Mouse (Mus musculus): ENCODE data around the gene Frem3. TPM values are rescaled to one million over a fixed set of nuclear protein-coding genes. Genes with fewer than 3 reads are reported as not detected.
A peak's percentile ranks its signal among the peaks of the same experiment; 100 is the strongest.

The Frem3 gene
- polyA plus RNA-seq, 1 experiment = not detected

- Histone ChIP-seq H3K4me3 (ENCODE audit: low read depth, low read length) (no peak overlapping the region), H3K27ac (ENCODE audit: insufficient read depth, low read length) (no peak overlapping the region), H3K36me3 (ENCODE audit: control insufficient read depth, insufficient read depth, low read length, poor library complexity, severe bottlenecking) (no peaks in the 10 kb centered on the region), H3K9ac (ENCODE audit: low read depth, poor library complexity, severe bottlenecking) (no peak overlapping the region), H3K4me1 (ENCODE audit: control insufficient read depth, insufficient read depth, low read length) (no peaks in the 10 kb centered on the region), H3K9me3 (replicated peaks; ENCODE audit: control insufficient read depth, insufficient read depth, low read length, poor library complexity, severe bottlenecking) (no peaks in the 10 kb centered on the region), H3K27me3 (ENCODE audit: control insufficient read depth, insufficient read depth, low read length, poor library complexity, severe bottlenecking) (no peaks in the 10 kb centered on the region)
- TF ChIP-seq POLR2A (IDR thresholded peaks at IDR 0.05; ENCODE audit: insufficient read depth, low read length) (no peak), CTCF (IDR thresholded peaks at IDR 0.05; ENCODE audit: low read depth, low read length) (no peak), EP300 (IDR thresholded peaks at IDR 0.05; ENCODE audit: insufficient read depth, low read depth, low read length) (no peak)
Observed at GRCm38 (mm10) chr8:80669277-80669901, 58.5 kb downstream of the Frem3 start.

- no peaks in the 10 kb centered on the region for H3K27me3 ChIP-seq (ENCODE audit: control insufficient read depth, insufficient read depth, low read length, poor library complexity, severe bottlenecking)
- H3K9me3 ChIP-seq (replicated peaks; ENCODE audit: control insufficient read depth, insufficient read depth, low read length, poor library complexity, severe bottlenecking) = peaks cover 3% of the 10 kb centered on the region; the same call in 1 of the 2 replicates
- no peak for TF ChIP-seq EP300 (IDR thresholded peaks at IDR 0.05; ENCODE audit: insufficient read depth, low read depth, low read length)
- no peak for TF ChIP-seq POLR2A (IDR thresholded peaks at IDR 0.05; ENCODE audit: insufficient read depth, low read length)
- no peak for TF ChIP-seq CTCF (IDR thresholded peaks at IDR 0.05; ENCODE audit: low read depth, low read length)
- H3K4me3 ChIP-seq (ENCODE audit: low read depth, low read length) = no peak overlapping the region
- no peaks in the 10 kb centered on the region for H3K4me1 ChIP-seq (ENCODE audit: control insufficient read depth, insufficient read depth, low read length)
- H3K9ac ChIP-seq (ENCODE audit: low read depth, poor library complexity, severe bottlenecking) = no peak overlapping the region
- H3K36me3 ChIP-seq (ENCODE audit: control insufficient read depth, insufficient read depth, low read length, poor library complexity, severe bottlenecking) = no peaks in the 10 kb centered on the region; the same call in 1 of the 2 replicates
- H3K27ac ChIP-seq (ENCODE audit: insufficient read depth, low read length) = no peak overlapping the region
Observed at GRCm38 (mm10) chr8:80682594-80682993, 71.7 kb downstream of the Frem3 start.

- H3K27me3 ChIP-seq (ENCODE audit: control insufficient read depth, insufficient read depth, low read length, poor library complexity, severe bottlenecking) = no peaks in the 10 kb centered on the region
- no peak for TF ChIP-seq POLR2A (IDR thresholded peaks at IDR 0.05; ENCODE audit: insufficient read depth, low read length)
- no peak for TF ChIP-seq CTCF (IDR thresholded peaks at IDR 0.05; ENCODE audit: low read depth, low read length)
- no peak for TF ChIP-seq EP300 (IDR thresholded peaks at IDR 0.05; ENCODE audit: insufficient read depth, low read depth, low read length)
- H3K36me3 ChIP-seq (ENCODE audit: control insufficient read depth, insufficient read depth, low read length, poor library complexity, severe bottlenecking) = no peaks in the 10 kb centered on the region
- H3K4me3 ChIP-seq (ENCODE audit: low read depth, low read length) = no peak overlapping the region
- H3K4me1 ChIP-seq (ENCODE audit: control insufficient read depth, insufficient read depth, low read length) = no peaks in the 10 kb centered on the region
- 0 out of 2 replicates have a peak, but pooled peaks cover 3% of the 10 kb centered on the region for H3K9me3 ChIP-seq (replicated peaks; ENCODE audit: control insufficient read depth, insufficient read depth, low read length, poor library complexity, severe bottlenecking)
- H3K9ac ChIP-seq (ENCODE audit: low read depth, poor library complexity, severe bottlenecking) = no peak overlapping the region
- H3K27ac ChIP-seq (ENCODE audit: insufficient read depth, low read length) = no peak overlapping the region
Observed at GRCm38 (mm10) chr8:80683756-80684335, 73.0 kb downstream of the Frem3 start.

- H3K27ac ChIP-seq (ENCODE audit: insufficient read depth, low read length) = no peak overlapping the region
- no peak overlapping the region for H3K4me3 ChIP-seq (ENCODE audit: low read depth, low read length)
- H3K27me3 ChIP-seq (ENCODE audit: control insufficient read depth, insufficient read depth, low read length, poor library complexity, severe bottlenecking) = no peaks in the 10 kb centered on the region
- no peaks in the 10 kb centered on the region for H3K36me3 ChIP-seq (ENCODE audit: control insufficient read depth, insufficient read depth, low read length, poor library complexity, severe bottlenecking)
- TF ChIP-seq CTCF (IDR thresholded peaks at IDR 0.05; ENCODE audit: low read depth, low read length) = peak; percentile 83
- TF ChIP-seq POLR2A (IDR thresholded peaks at IDR 0.05; ENCODE audit: insufficient read depth, low read length) = no peak
- TF ChIP-seq EP300 (IDR thresholded peaks at IDR 0.05; ENCODE audit: insufficient read depth, low read depth, low read length) = no peak
- no peaks in the 10 kb centered on the region for H3K9me3 ChIP-seq (replicated peaks; ENCODE audit: control insufficient read depth, insufficient read depth, low read length, poor library complexity, severe bottlenecking)
- no peaks in the 10 kb centered on the region for H3K4me1 ChIP-seq (ENCODE audit: control insufficient read depth, insufficient read depth, low read length)
- no peak overlapping the region for H3K9ac ChIP-seq (ENCODE audit: low read depth, poor library complexity, severe bottlenecking)
Observed at GRCm38 (mm10) chr8:80688141-80688540, 77.3 kb downstream of the Frem3 start.

GRCm38 (mm10) chr8:80710670-80711400 is 100.0 kb downstream of the Frem3 start:
- H3K9ac ChIP-seq (ENCODE audit: low read depth, poor library complexity, severe bottlenecking) = no peak overlapping the region
- H3K9me3 ChIP-seq (replicated peaks; ENCODE audit: control insufficient read depth, insufficient read depth, low read length, poor library complexity, severe bottlenecking) = no peaks in the 10 kb centered on the region
- no peaks in the 10 kb centered on the region for H3K4me1 ChIP-seq (ENCODE audit: control insufficient read depth, insufficient read depth, low read length)
- TF ChIP-seq CTCF (IDR thresholded peaks at IDR 0.05; ENCODE audit: low read depth, low read length) = no peak
- TF ChIP-seq EP300 (IDR thresholded peaks at IDR 0.05; ENCODE audit: insufficient read depth, low read depth, low read length) = no peak
- TF ChIP-seq POLR2A (IDR thresholded peaks at IDR 0.05; ENCODE audit: insufficient read depth, low read length) = no peak
- no peak overlapping the region for H3K27ac ChIP-seq (ENCODE audit: insufficient read depth, low read length)
- H3K36me3 ChIP-seq (ENCODE audit: control insufficient read depth, insufficient read depth, low read length, poor library complexity, severe bottlenecking) = peaks cover 70% of the 10 kb centered on the region
- H3K4me3 ChIP-seq (ENCODE audit: low read depth, low read length) = no peak overlapping the region
- H3K27me3 ChIP-seq (ENCODE audit: control insufficient read depth, insufficient read depth, low read length, poor library complexity, severe bottlenecking) = no peaks in the 10 kb centered on the region

GRCm38 (mm10) chr8:80714461-80714860 is 103.6 kb downstream of the Frem3 start:
- no peak overlapping the region for H3K9ac ChIP-seq (ENCODE audit: low read depth, poor library complexity, severe bottlenecking)
- no peaks in the 10 kb centered on the region for H3K4me1 ChIP-seq (ENCODE audit: control insufficient read depth, insufficient read depth, low read length)
- no peaks in the 10 kb centered on the region for H3K9me3 ChIP-seq (replicated peaks; ENCODE audit: control insufficient read depth, insufficient read depth, low read length, poor library complexity, severe bottlenecking)
- TF ChIP-seq EP300 (IDR thresholded peaks at IDR 0.05; ENCODE audit: insufficient read depth, low read depth, low read length) = no peak
- TF ChIP-seq POLR2A (IDR thresholded peaks at IDR 0.05; ENCODE audit: insufficient read depth, low read length) = no peak
- no peak for TF ChIP-seq CTCF (IDR thresholded peaks at IDR 0.05; ENCODE audit: low read depth, low read length)
- peaks cover 65% of the 10 kb centered on the region for H3K36me3 ChIP-seq (ENCODE audit: control insufficient read depth, insufficient read depth, low read length, poor library complexity, severe bottlenecking)
- H3K27me3 ChIP-seq (ENCODE audit: control insufficient read depth, insufficient read depth, low read length, poor library complexity, severe bottlenecking) = no peaks in the 10 kb centered on the region
- H3K4me3 ChIP-seq (ENCODE audit: low read depth, low read length) = no peak overlapping the region
- H3K27ac ChIP-seq (ENCODE audit: insufficient read depth, low read length) = no peak overlapping the region

Measured in ES-Bruce4 (cell line).